Mouse (Mus musculus): ENCODE results near the gene Kcnj2. TPM values are rescaled to one million over a fixed set of nuclear protein-coding genes. Genes with fewer than 3 reads are reported as not detected.

The Kcnj2 gene
- polyA plus RNA-seq, 1 experiment from 2014 or later, result 6.9 TPM

DNA sequence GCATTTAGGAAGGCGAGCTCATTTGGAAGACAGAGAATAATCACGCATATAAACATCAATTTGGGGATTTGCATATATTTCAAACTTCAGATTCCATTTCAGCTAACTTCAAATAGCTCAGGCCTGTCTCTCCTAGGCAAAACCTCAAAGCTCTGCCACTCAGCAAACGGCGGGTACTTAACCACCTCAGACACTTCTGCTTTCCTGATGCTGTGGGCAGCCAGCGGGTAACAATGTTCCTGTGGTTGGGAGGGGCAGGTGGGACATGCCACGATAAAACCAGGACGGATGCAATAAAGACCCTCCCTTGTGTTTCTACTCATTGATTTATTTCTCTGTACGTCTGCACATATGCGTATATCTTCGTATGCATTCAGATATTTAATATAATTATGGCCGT is 12.1 kb downstream of the Kcnj2 start:
- no peak for ATAC-seq (replicated peaks; ENCODE audit: extremely low read depth, insufficient read depth, low FRiP score)
- Histone ChIP-seq H3K36me3 (ENCODE audit: control insufficient read depth, insufficient read depth) (peaks cover 11% of the 10 kb centered on the region), H3K4me1 (ENCODE audit: control insufficient read depth, insufficient read depth, low read length) (peaks cover 2% of the 10 kb centered on the region; the same call in 1 of the 2 replicates), H3K27ac (ENCODE audit: low read length) (no peak overlapping the region), H3K9ac (ENCODE audit: low read length) (no peak overlapping the region), H3K27me3 (ENCODE audit: control insufficient read depth, insufficient read depth, low read length) (no peaks in the 10 kb centered on the region), H3K4me2 (ENCODE audit: low read depth, low read length) (no peak overlapping the region), H3K9me3 (replicated peaks; ENCODE audit: control insufficient read depth, low read length) (no peaks in the 10 kb centered on the region), H3K4me3 (ENCODE audit: low read length) (no peak overlapping the region)
- 80% methylated on average over 11 of the region's 11 CpGs for WGBS

DNA sequence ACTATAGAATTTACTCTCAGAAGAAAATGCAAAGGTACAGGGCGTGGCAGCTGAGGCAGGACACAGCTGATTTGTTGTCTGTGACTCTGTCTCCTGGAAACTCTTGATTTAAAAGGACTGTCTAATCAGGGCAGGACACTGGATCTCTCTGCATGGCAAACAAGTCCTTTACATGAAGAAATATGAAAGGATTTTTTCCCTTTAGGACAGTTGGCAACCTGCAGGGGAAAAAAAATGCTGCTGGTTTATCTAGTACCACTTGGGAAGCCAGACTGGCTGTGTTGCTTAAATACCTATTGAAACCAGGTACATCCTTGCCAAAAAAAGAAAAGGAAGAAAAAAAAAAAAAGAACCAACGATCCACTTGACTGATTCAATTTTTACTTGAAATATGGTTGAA is 17.0 kb downstream of the Kcnj2 start:
- Histone ChIP-seq H3K9ac (ENCODE audit: low read length) (no peak overlapping the region), H3K36me3 (ENCODE audit: control insufficient read depth, insufficient read depth) (no peaks in the 10 kb centered on the region), H3K4me2 (ENCODE audit: low read depth, low read length) (no peak overlapping the region), H3K27ac (ENCODE audit: low read length) (no peak overlapping the region), H3K27me3 (ENCODE audit: control insufficient read depth, insufficient read depth, low read length) (no peaks in the 10 kb centered on the region), H3K9me3 (replicated peaks; ENCODE audit: control insufficient read depth, low read length) (no peaks in the 10 kb centered on the region), H3K4me3 (ENCODE audit: low read length) (no peak overlapping the region), H3K4me1 (ENCODE audit: control insufficient read depth, insufficient read depth, low read length) (peaks cover 6% of the 10 kb centered on the region)
- no peak for ATAC-seq (replicated peaks; ENCODE audit: extremely low read depth, insufficient read depth, low FRiP score)
- WGBS, result 82% methylated on average over 2 of the region's 2 CpGs

- Histone ChIP-seq H3K36me3 (ENCODE audit: control insufficient read depth, insufficient read depth) (no peaks in the 10 kb centered on the region), H3K27ac (ENCODE audit: low read length) (0 out of 2 replicates have a peak overlapping the region, but pooled peaks have one; percentile 3), H3K9me3 (replicated peaks; ENCODE audit: control insufficient read depth, low read length) (no peaks in the 10 kb centered on the region), H3K4me3 (ENCODE audit: low read length) (no peak overlapping the region), H3K27me3 (ENCODE audit: control insufficient read depth, insufficient read depth, low read length) (no peaks in the 10 kb centered on the region), H3K4me2 (ENCODE audit: low read depth, low read length) (peak overlapping the region; percentile 39), H3K4me1 (ENCODE audit: control insufficient read depth, insufficient read depth, low read length) (peaks cover 10% of the 10 kb centered on the region), H3K9ac (ENCODE audit: low read length) (no peak overlapping the region)
- ATAC-seq (replicated peaks; ENCODE audit: extremely low read depth, insufficient read depth, low FRiP score), result 0 out of 2 replicates have a peak, but pooled peaks have one; percentile 23
- WGBS, result 62% methylated on average over 6 of the region's 6 CpGs
These were observed 21.0 kb downstream of the Kcnj2 start for GRCm38 (mm10) chr11:111086933-111087332.

GRCm38 (mm10) chr11:111088226-111088625 is 22.3 kb downstream of the Kcnj2 start:
- no peak overlapping the region for H3K9ac ChIP-seq (ENCODE audit: low read length)
- no peaks in the 10 kb centered on the region for H3K36me3 ChIP-seq (ENCODE audit: control insufficient read depth, insufficient read depth)
- no peak overlapping the region for H3K4me3 ChIP-seq (ENCODE audit: low read length)
- H3K9me3 ChIP-seq (replicated peaks; ENCODE audit: control insufficient read depth, low read length), result no peaks in the 10 kb centered on the region
- ATAC-seq (replicated peaks; ENCODE audit: extremely low read depth, insufficient read depth, low FRiP score), result no peak
- peaks cover 10% of the 10 kb centered on the region for H3K4me1 ChIP-seq (ENCODE audit: control insufficient read depth, insufficient read depth, low read length)
- H3K27me3 ChIP-seq (ENCODE audit: control insufficient read depth, insufficient read depth, low read length), result no peaks in the 10 kb centered on the region
- H3K27ac ChIP-seq (ENCODE audit: low read length), result no peak overlapping the region
- H3K4me2 ChIP-seq (ENCODE audit: low read depth, low read length), result no peak overlapping the region

DNA sequence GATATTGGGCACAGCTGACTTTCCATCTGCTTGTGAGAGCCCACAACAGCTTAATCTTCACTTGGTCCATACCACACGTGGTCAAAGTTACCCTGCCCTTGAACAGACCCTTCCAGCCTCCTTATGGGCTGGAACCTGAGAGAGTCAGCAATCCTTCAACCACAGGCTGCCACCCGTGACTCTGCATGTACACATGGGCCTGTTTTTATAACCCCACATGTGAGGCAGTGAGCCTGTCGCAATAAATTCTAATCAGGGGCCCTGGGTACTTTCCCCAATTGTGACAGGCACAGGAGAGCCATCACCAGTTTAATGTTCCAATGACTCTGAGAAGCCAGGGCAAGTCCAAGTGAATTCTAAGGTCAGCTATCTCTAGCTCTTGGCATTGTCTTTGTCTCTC is 22.8 kb downstream of the Kcnj2 start:
- H3K27ac ChIP-seq (ENCODE audit: low read length), result no peak overlapping the region
- H3K9me3 ChIP-seq (replicated peaks; ENCODE audit: control insufficient read depth, low read length), result no peaks in the 10 kb centered on the region
- H3K36me3 ChIP-seq (ENCODE audit: control insufficient read depth, insufficient read depth), result no peaks in the 10 kb centered on the region
- 36% methylated on average over 3 of the region's 3 CpGs for WGBS
- no peak overlapping the region for H3K4me2 ChIP-seq (ENCODE audit: low read depth, low read length)
- no peak overlapping the region for H3K9ac ChIP-seq (ENCODE audit: low read length)
- peaks cover 10% of the 10 kb centered on the region for H3K4me1 ChIP-seq (ENCODE audit: control insufficient read depth, insufficient read depth, low read length)
- no peaks in the 10 kb centered on the region for H3K27me3 ChIP-seq (ENCODE audit: control insufficient read depth, insufficient read depth, low read length)
- no peak for ATAC-seq (replicated peaks; ENCODE audit: extremely low read depth, insufficient read depth, low FRiP score)
- no peak overlapping the region for H3K4me3 ChIP-seq (ENCODE audit: low read length)

DNA sequence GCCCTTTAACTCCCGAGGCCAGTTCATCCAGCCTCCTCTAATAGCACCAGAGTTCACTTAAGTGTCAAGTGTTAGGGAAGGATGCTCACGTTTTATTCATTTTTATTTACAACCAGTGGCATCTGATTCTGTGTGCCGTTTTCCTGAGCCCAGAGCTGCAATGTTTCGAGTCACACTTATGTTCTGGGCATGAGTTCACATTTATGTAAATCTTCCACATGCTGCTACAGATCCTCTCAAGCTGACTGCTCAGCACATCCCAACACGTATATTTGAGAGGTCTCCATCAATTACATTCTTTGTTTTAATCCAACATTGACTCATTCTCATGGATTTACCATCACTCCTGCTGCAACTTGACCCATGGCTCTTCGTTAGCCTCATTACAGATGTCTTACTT is 25.2 kb downstream of the Kcnj2 start:
- H3K4me2 ChIP-seq (ENCODE audit: low read depth, low read length), result no peak overlapping the region
- ATAC-seq (replicated peaks; ENCODE audit: extremely low read depth, insufficient read depth, low FRiP score), result no peak
- H3K9me3 ChIP-seq (replicated peaks; ENCODE audit: control insufficient read depth, low read length), result no peaks in the 10 kb centered on the region
- 66% methylated on average over 6 of the region's 6 CpGs for WGBS
- H3K9ac ChIP-seq (ENCODE audit: low read length), result no peak overlapping the region
- H3K4me1 ChIP-seq (ENCODE audit: control insufficient read depth, insufficient read depth, low read length), result peaks cover 9% of the 10 kb centered on the region
- no peaks in the 10 kb centered on the region for H3K36me3 ChIP-seq (ENCODE audit: control insufficient read depth, insufficient read depth)
- H3K27ac ChIP-seq (ENCODE audit: low read length), result no peak overlapping the region
- no peak overlapping the region for H3K4me3 ChIP-seq (ENCODE audit: low read length)
- H3K27me3 ChIP-seq (ENCODE audit: control insufficient read depth, insufficient read depth, low read length), result no peaks in the 10 kb centered on the region

GRCm38 (mm10) chr11:111092967-111093366 is 27.0 kb downstream of the Kcnj2 start:
- no peaks in the 10 kb centered on the region for H3K36me3 ChIP-seq (ENCODE audit: control insufficient read depth, insufficient read depth)

GRCm38 (mm10) chr11:111096612-111097011 is 30.6 kb downstream of the Kcnj2 start:
- H3K9ac ChIP-seq (ENCODE audit: low read length), result no peak overlapping the region
- H3K4me2 ChIP-seq (ENCODE audit: low read depth, low read length), result no peak overlapping the region
- WGBS, result 70% methylated on average over 5 of the region's 5 CpGs
- H3K36me3 ChIP-seq (ENCODE audit: control insufficient read depth, insufficient read depth), result no peaks in the 10 kb centered on the region
- H3K9me3 ChIP-seq (replicated peaks; ENCODE audit: control insufficient read depth, low read length), result no peaks in the 10 kb centered on the region
- no peak overlapping the region for H3K27ac ChIP-seq (ENCODE audit: low read length)
- no peak overlapping the region for H3K4me3 ChIP-seq (ENCODE audit: low read length)
- no peak for ATAC-seq (replicated peaks; ENCODE audit: extremely low read depth, insufficient read depth, low FRiP score)
- H3K27me3 ChIP-seq (ENCODE audit: control insufficient read depth, insufficient read depth, low read length), result no peaks in the 10 kb centered on the region
- no peaks in the 10 kb centered on the region for H3K4me1 ChIP-seq (ENCODE audit: control insufficient read depth, insufficient read depth, low read length)

More at GRCm38 (mm10) chr11:111092967-111093366, 27.0 kb downstream of the Kcnj2 start:
- Histone ChIP-seq H3K4me3 (ENCODE audit: low read length) (no peak overlapping the region), H3K4me2 (ENCODE audit: low read depth, low read length) (no peak overlapping the region), H3K9me3 (replicated peaks; ENCODE audit: control insufficient read depth, low read length) (no peaks in the 10 kb centered on the region), H3K4me1 (ENCODE audit: control insufficient read depth, insufficient read depth, low read length) (peaks cover 4% of the 10 kb centered on the region; the same call in 1 of the 2 replicates), H3K9ac (ENCODE audit: low read length) (no peak overlapping the region), H3K27me3 (ENCODE audit: control insufficient read depth, insufficient read depth, low read length) (no peaks in the 10 kb centered on the region), H3K27ac (ENCODE audit: low read length) (no peak overlapping the region)
- no peak for ATAC-seq (replicated peaks; ENCODE audit: extremely low read depth, insufficient read depth, low FRiP score)
- WGBS, result 80% methylated on average over 2 of the region's 2 CpGs

GRCm38 (mm10) chr11:111100131-111100530 is 34.2 kb downstream of the Kcnj2 start:
- H3K36me3 ChIP-seq (ENCODE audit: control insufficient read depth, insufficient read depth), result no peaks in the 10 kb centered on the region
- H3K27ac ChIP-seq (ENCODE audit: low read length), result no peak overlapping the region
- H3K9me3 ChIP-seq (replicated peaks; ENCODE audit: control insufficient read depth, low read length), result no peaks in the 10 kb centered on the region
- H3K4me2 ChIP-seq (ENCODE audit: low read depth, low read length), result no peak overlapping the region
- H3K27me3 ChIP-seq (ENCODE audit: control insufficient read depth, insufficient read depth, low read length), result no peaks in the 10 kb centered on the region
- ATAC-seq (replicated peaks; ENCODE audit: extremely low read depth, insufficient read depth, low FRiP score), result no peak
- no peak overlapping the region for H3K4me3 ChIP-seq (ENCODE audit: low read length)
- WGBS, result 80% methylated on average over 2 of the region's 2 CpGs
- H3K9ac ChIP-seq (ENCODE audit: low read length), result no peak overlapping the region
- no peaks in the 10 kb centered on the region for H3K4me1 ChIP-seq (ENCODE audit: control insufficient read depth, insufficient read depth, low read length)

GRCm38 (mm10) chr11:111100651-111101050 is 34.7 kb downstream of the Kcnj2 start:
- no peaks in the 10 kb centered on the region for H3K4me1 ChIP-seq (ENCODE audit: control insufficient read depth, insufficient read depth, low read length)
- no peak overlapping the region for H3K4me2 ChIP-seq (ENCODE audit: low read depth, low read length)
- H3K9me3 ChIP-seq (replicated peaks; ENCODE audit: control insufficient read depth, low read length), result no peaks in the 10 kb centered on the region
- no peak for ATAC-seq (replicated peaks; ENCODE audit: extremely low read depth, insufficient read depth, low FRiP score)
- no peak overlapping the region for H3K27ac ChIP-seq (ENCODE audit: low read length)
- no peak overlapping the region for H3K9ac ChIP-seq (ENCODE audit: low read length)
- 72% methylated on average over 4 of the region's 4 CpGs for WGBS
- no peak overlapping the region for H3K4me3 ChIP-seq (ENCODE audit: low read length)
- H3K27me3 ChIP-seq (ENCODE audit: control insufficient read depth, insufficient read depth, low read length), result no peaks in the 10 kb centered on the region
- H3K36me3 ChIP-seq (ENCODE audit: control insufficient read depth, insufficient read depth), result no peaks in the 10 kb centered on the region
